Mouse (Mus musculus) bone marrow macrophage, adult 2 months (primary cell): ENCODE data around the gene Cnih2. TPM values are rescaled to one million over a fixed set of nuclear protein-coding genes. Genes with fewer than 3 reads are reported as not detected.
"Not testable (repeated sequence)": the region's sequence is repeated elsewhere in the genome, so short reads cannot be mapped to it uniquely, and the experiment has no call there.

Source experiments
- H3K27ac ChIP-seq: 2 replicates; pipeline ENCODE4 v1.5.1; 2012; ENCODE audit warnings: low read depth, low read length; ENCODE audit not compliant: insufficient read depth
- H3K4me1 ChIP-seq: 2 replicates; pipeline ENCODE4 v1.6.1; 2012; ENCODE audit warnings: low read length; ENCODE audit not compliant: control insufficient read depth, insufficient read depth
- H3K4me3 ChIP-seq: 2 replicates; pipeline ENCODE4 v1.5.1; 2012; ENCODE audit warnings: mild to moderate bottlenecking, low read length, moderate library complexity; ENCODE audit not compliant: insufficient read depth
- CTCF ChIP-seq: IDR thresholded peaks from 2 replicates; pipeline ENCODE4 v1.5.1; 2012; ENCODE audit warnings: low read depth, mild to moderate bottlenecking, low read length, moderate library complexity
- POLR2A ChIP-seq: IDR thresholded peaks from 2 replicates; pipeline ENCODE4 v1.6.1; 2012; ENCODE audit warnings: mild to moderate bottlenecking, low read depth, low read length, borderline replicate concordance
- polyA plus RNA-seq: library from polyadenylated mRNA; stranded (reverse); fragments of >200 nt; gene quantifications from 2 replicates; pipeline ENCODE4 v1.2.4, GENCODE M21; 2012; ENCODE audit not compliant: missing spikeins, insufficient read depth, insufficient read length

Cnih2 gene
- polyA plus RNA-seq, 1 experiment = not detected

- TF ChIP-seq CTCF (no peak), POLR2A (no peak)
- H3K27ac ChIP-seq = no peak overlapping the region
- peaks cover 6% of the 10 kb centered on the region for H3K4me1 ChIP-seq
- no peak overlapping the region for H3K4me3 ChIP-seq
Measured at GRCm38 (mm10) chr19:5094746-5095417, 3.4 kb downstream of the Cnih2 start.

GRCm38 (mm10) chr19:5094243-5094632 is 4.1 kb downstream of the Cnih2 start:
- TF ChIP-seq CTCF (peak; percentile 55; the same call in 1 of the 2 replicates), POLR2A (no peak)
- Histone ChIP-seq H3K27ac (no peak overlapping the region), H3K4me1 (peaks cover 8% of the 10 kb centered on the region), H3K4me3 (no peak overlapping the region)

- Histone ChIP-seq H3K4me3 (no peak overlapping the region), H3K27ac (no peak overlapping the region), H3K4me1 (peaks cover 10% of the 10 kb centered on the region)
- TF ChIP-seq POLR2A (no peak), CTCF (no peak)
Measured at GRCm38 (mm10) chr19:5093481-5094242, 4.7 kb downstream of the Cnih2 start.

- Histone ChIP-seq H3K4me3 (no peak overlapping the region), H3K4me1 (peaks cover 16% of the 10 kb centered on the region), H3K27ac (no peak overlapping the region)
- no peak for TF ChIP-seq CTCF
- no peak for TF ChIP-seq POLR2A
Measured at GRCm38 (mm10) chr19:5092083-5092482, 6.2 kb downstream of the Cnih2 start.

- H3K4me3 ChIP-seq = peak overlapping the region; percentile 91
- H3K4me1 ChIP-seq = peaks cover 20% of the 10 kb centered on the region
- no peak overlapping the region for H3K27ac ChIP-seq
- no peak for TF ChIP-seq CTCF
- no peak for TF ChIP-seq POLR2A
Measured at GRCm38 (mm10) chr19:5089324-5089723, 9.0 kb downstream of the Cnih2 start.

DNA sequence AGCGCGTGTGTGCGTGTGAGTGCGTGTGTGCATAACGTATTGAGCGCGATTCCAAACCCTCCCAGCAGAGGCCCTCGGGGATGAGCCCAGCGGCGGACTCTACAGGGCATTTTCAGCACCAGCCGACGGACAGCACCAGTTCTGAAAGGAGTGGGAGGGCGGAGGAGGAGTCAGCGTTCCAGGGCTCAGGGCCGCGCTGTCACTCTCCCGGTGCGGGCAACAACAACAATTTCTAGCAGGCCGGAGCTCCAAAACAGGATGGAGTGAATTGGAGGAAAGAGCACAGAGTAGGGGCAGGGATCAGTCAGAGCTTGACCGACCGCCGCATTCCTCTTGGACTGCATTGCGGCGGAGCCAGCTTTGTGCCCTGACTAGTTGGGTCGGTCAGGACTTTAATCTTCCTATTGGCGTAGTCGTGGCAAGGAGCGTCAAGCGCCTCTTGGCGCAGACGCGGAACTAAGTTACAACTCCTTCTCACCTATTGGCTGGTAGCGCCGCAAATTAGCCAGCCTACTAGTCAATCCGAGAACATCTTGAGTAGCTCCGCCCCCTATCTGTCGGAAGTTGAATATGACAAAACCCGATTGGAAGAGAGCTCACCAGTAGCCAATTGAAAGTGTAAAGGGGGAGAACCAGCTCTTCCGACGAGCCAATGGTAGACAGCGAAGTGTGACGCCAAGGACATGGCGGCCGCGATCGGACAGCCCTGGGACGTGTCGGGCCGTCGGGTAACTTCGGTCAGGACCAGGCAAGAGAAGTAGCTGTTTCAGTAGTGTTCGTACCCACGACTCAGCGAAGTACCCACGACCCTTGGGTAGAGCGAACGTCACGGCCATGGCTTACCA is 10.2 kb downstream of the Cnih2 start, which contains the start of gene Yif1a:
Yif1a (plus strand) TSS at position 655 of the 845 bp plus-strand sequence.
- H3K27ac ChIP-seq = peak within 1 kb of the TSS; percentile 50
- H3K4me1 ChIP-seq = peaks cover 14% of the 10 kb centered on the region
- peak within 1 kb of the TSS; percentile 91 for H3K4me3 ChIP-seq
- TF ChIP-seq POLR2A (no peak), CTCF (no peak)

GRCm38 (mm10) chr19:5086533-5086932 is 11.8 kb downstream of the Cnih2 start:
- H3K4me1 ChIP-seq = peaks cover 14% of the 10 kb centered on the region
- not testable (repeated sequence) for H3K27ac ChIP-seq, H3K4me3 ChIP-seq

DNA sequence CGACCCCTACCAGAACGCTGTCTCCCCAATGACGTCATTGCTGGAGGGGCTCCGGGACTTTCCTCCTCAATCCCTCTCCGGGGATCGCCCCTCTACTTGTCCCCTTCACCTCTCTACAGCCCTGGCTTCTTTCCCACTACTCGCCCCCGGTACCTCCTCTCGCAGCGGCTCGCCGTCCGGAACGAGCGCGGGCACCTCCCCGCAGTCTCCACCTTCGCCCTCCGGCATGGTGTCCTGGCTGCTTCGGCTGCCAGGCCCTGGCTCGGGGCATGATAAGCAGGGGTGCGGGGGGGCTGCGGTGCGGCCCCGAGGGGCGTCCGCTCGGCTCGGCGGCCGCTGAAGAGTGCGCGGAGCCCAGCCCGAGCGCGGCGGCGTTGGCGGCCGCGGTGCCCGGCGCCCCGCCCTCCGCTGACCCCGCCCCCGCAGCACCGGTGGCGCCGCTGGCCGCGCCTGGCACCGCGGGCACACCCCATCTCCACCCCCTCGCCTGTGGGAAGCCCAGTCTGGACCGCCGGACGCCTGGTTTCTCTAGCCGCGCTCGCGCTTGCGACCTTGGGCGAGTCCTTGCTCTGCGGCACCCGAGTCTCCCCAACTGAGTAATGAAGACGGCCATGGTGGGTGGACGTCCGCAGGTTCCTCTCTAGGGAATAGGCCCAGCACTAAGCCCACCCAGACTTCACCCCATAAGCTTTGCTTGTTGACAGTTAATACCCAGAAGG is 13.0 kb downstream of the Cnih2 start, which contains the start of gene Tmem151a:
Tmem151a (minus strand) TSS at position 387 of the 719 bp plus-strand sequence.
- TF ChIP-seq POLR2A = no peak
- TF ChIP-seq CTCF = no peak
- H3K4me3 ChIP-seq = peak within 1 kb of the TSS; percentile 65
- no peak within 1 kb of the TSS for H3K27ac ChIP-seq
- peaks cover 14% of the 10 kb centered on the region for H3K4me1 ChIP-seq

DNA sequence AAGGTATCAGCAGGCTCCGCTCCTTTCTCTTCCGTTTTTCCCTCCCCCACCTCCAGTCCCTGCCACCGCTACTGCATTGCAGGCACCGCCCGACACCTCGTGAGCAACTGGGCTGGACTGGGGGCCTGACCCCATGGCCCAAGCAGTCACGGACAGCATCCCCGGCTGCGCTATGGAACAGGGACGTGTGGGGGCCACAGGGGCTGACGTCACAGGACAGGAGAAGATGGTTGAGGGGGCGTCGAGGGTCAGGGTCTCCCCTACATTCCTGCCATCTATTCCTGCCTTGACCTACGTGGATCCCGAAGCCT is 13.5 kb downstream of the Cnih2 start:
- peaks cover 14% of the 10 kb centered on the region for H3K4me1 ChIP-seq
- no peak for TF ChIP-seq POLR2A
- no peak for TF ChIP-seq CTCF
- peak overlapping the region; percentile 65 for H3K4me3 ChIP-seq
- H3K27ac ChIP-seq = no peak overlapping the region
